Mouse (Mus musculus) olfactory bulb, adult 2 months (tissue): Measurements from ENCODE around the gene Cr1l.

Source experiments
- CTCF ChIP-seq: fragments of 200-500 bp; IDR thresholded peaks from 2 replicates; pipeline ENCODE4 v1.5.1; 2012; ENCODE audit warnings: low read depth, mild to moderate bottlenecking, low read length, moderate library complexity; ENCODE audit not compliant: insufficient read depth
- POLR2A ChIP-seq: fragments of 200-500 bp; IDR thresholded peaks from 2 replicates; pipeline ENCODE4 v1.6.1; 2012; ENCODE audit warnings: mild to moderate bottlenecking, low read depth, low read length, moderate library complexity; ENCODE audit not compliant: insufficient read depth

DNA sequence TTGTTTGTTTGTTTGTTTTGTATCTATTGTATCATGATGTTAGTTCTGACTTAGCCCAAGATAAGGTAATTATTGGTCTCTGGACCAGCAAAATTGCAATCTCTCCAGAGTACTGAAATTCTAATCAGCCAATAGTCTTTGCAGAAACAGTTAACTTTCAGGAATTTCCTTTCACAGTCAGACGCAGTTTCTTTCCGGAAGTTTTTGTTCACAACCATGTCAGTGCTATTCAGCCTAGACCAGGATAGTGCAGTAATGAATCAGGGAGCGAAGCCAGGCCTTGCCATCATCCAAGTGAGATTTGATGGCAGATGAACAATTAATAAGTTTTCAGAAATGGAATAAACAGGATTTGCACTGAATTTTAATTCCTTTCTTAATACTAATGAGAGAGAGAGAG, 684 bp upstream of the Cr1l start:
- TF ChIP-seq CTCF = no peak
- TF ChIP-seq POLR2A = no peak
